Mouse (Mus musculus): Measurements from ENCODE around the gene 4933427D14Rik. TPM values are rescaled to one million over a fixed set of nuclear protein-coding genes. Genes with fewer than 3 reads are reported as not detected.
A peak's percentile ranks its signal among the peaks of the same experiment; 100 is the strongest.

Gene 4933427D14Rik
- total and polyA plus RNA-seq, 2 experiments from 2014 or later, result 14.4 to 17.2 TPM

- Histone ChIP-seq H3K36me3 (ENCODE audit: insufficient read depth, low read length) (no peaks in the 10 kb centered on the region), H3K4me2 (ENCODE audit: low read depth, low read length) (no peak overlapping the region), H3K4me1 (ENCODE audit: insufficient read depth, low read length) (no peaks in the 10 kb centered on the region), H3K4me3 (ENCODE audit: low read length) (no peak overlapping the region), H3K9me3 (ENCODE audit: low read length) (no peaks in the 10 kb centered on the region), H3K9ac (replicated peaks; ENCODE audit: low read length) (no peak overlapping the region), H3K27me3 (ENCODE audit: insufficient read depth, low read length) (no peaks in the 10 kb centered on the region), H3K27ac (no peak overlapping the region)
- WGBS, result 89% methylated on average over 6 of the region's 6 CpGs
- DNase-seq (ENCODE audit: low spot score) (no peak), ATAC-seq (no peak)
- TF ChIP-seq CTCF (IDR thresholded peaks at IDR 0.05; ENCODE audit: low read depth), result no peak
Observed at GRCm38 (mm10) chr11:72120354-72120753, 86.9 kb downstream of the 4933427D14Rik start.

- no peaks in the 10 kb centered on the region for H3K36me3 ChIP-seq (ENCODE audit: insufficient read depth, low read length)
- DNase-seq (ENCODE audit: low spot score), result no peak
Observed at GRCm38 (mm10) chr11:72118630-72119029, 88.6 kb downstream of the 4933427D14Rik start.

GRCm38 (mm10) chr11:72113296-72113695 lies 94.0 kb downstream of the 4933427D14Rik start:
- no peak for DNase-seq (ENCODE audit: low spot score)
- no peak overlapping the region for H3K4me2 ChIP-seq (ENCODE audit: low read depth, low read length)
- no peaks in the 10 kb centered on the region for H3K9me3 ChIP-seq (ENCODE audit: low read length)
- no peak overlapping the region for H3K9ac ChIP-seq (replicated peaks; ENCODE audit: low read length)
- no peak overlapping the region for H3K27ac ChIP-seq
- TF ChIP-seq CTCF (IDR thresholded peaks at IDR 0.05; ENCODE audit: low read depth), result no peak
- H3K27me3 ChIP-seq (ENCODE audit: insufficient read depth, low read length), result no peaks in the 10 kb centered on the region
- H3K36me3 ChIP-seq (ENCODE audit: insufficient read depth, low read length), result no peaks in the 10 kb centered on the region
- ATAC-seq, result no peak
- no peak overlapping the region for H3K4me3 ChIP-seq (ENCODE audit: low read length)
- 56% methylated on average over 4 of the region's 4 CpGs for WGBS
- no peaks in the 10 kb centered on the region for H3K4me1 ChIP-seq (ENCODE audit: insufficient read depth, low read length)

More at GRCm38 (mm10) chr11:72118630-72119029, 88.6 kb downstream of the 4933427D14Rik start:
- Histone ChIP-seq H3K27ac (no peak overlapping the region), H3K9ac (replicated peaks; ENCODE audit: low read length) (no peak overlapping the region), H3K27me3 (ENCODE audit: insufficient read depth, low read length) (no peaks in the 10 kb centered on the region), H3K9me3 (ENCODE audit: low read length) (no peaks in the 10 kb centered on the region), H3K4me1 (ENCODE audit: insufficient read depth, low read length) (no peaks in the 10 kb centered on the region), H3K4me3 (ENCODE audit: low read length) (no peak overlapping the region), H3K4me2 (ENCODE audit: low read depth, low read length) (no peak overlapping the region)
- ATAC-seq, result no peak
- 75% methylated on average over 3 of the region's 3 CpGs for WGBS
- no peak for TF ChIP-seq CTCF (IDR thresholded peaks at IDR 0.05; ENCODE audit: low read depth)

- no peak overlapping the region for H3K27ac ChIP-seq
- no peak for TF ChIP-seq CTCF (IDR thresholded peaks at IDR 0.05; ENCODE audit: low read depth)
- ATAC-seq (no peak), DNase-seq (ENCODE audit: low spot score) (no peak)
- no peak overlapping the region for H3K4me2 ChIP-seq (ENCODE audit: low read depth, low read length)
- no peak overlapping the region for H3K4me3 ChIP-seq (ENCODE audit: low read length)
- no peaks in the 10 kb centered on the region for H3K27me3 ChIP-seq (ENCODE audit: insufficient read depth, low read length)
- H3K36me3 ChIP-seq (ENCODE audit: insufficient read depth, low read length), result no peaks in the 10 kb centered on the region
- no peak overlapping the region for H3K9ac ChIP-seq (replicated peaks; ENCODE audit: low read length)
- 60% methylated on average over 3 of the region's 3 CpGs for WGBS
- no peaks in the 10 kb centered on the region for H3K4me1 ChIP-seq (ENCODE audit: insufficient read depth, low read length)
- no peaks in the 10 kb centered on the region for H3K9me3 ChIP-seq (ENCODE audit: low read length)
Observed at GRCm38 (mm10) chr11:72110726-72111125, 96.5 kb downstream of the 4933427D14Rik start.

- ATAC-seq (no peak), DNase-seq (ENCODE audit: low spot score) (no peak)
- peak overlapping the region; percentile 52 for H3K27ac ChIP-seq
- WGBS, result 62% methylated on average over 8 of the region's 8 CpGs
- no peaks in the 10 kb centered on the region for H3K36me3 ChIP-seq (ENCODE audit: insufficient read depth, low read length)
- TF ChIP-seq CTCF (IDR thresholded peaks at IDR 0.05; ENCODE audit: low read depth), result no peak
- H3K4me1 ChIP-seq (ENCODE audit: insufficient read depth, low read length), result no peaks in the 10 kb centered on the region
- no peak overlapping the region for H3K4me2 ChIP-seq (ENCODE audit: low read depth, low read length)
- H3K9ac ChIP-seq (replicated peaks; ENCODE audit: low read length), result no peak overlapping the region
- H3K9me3 ChIP-seq (ENCODE audit: low read length), result no peaks in the 10 kb centered on the region
- H3K4me3 ChIP-seq (ENCODE audit: low read length), result no peak overlapping the region
- no peaks in the 10 kb centered on the region for H3K27me3 ChIP-seq (ENCODE audit: insufficient read depth, low read length)
Observed at GRCm38 (mm10) chr11:72104223-72104622, 103.0 kb downstream of the 4933427D14Rik start.

Other genes with a start within 250 kb of the 4933427D14Rik start
- 0.07 TPM in 1 of 2 replicates, not detected in the other for gene Aipl1, start 169.9 kb downstream of the 4933427D14Rik start, total RNA-seq (2014; rRNA removed)
- 0.34 and 0.42 TPM in 2 replicates for gene Aipl1, start 169.9 kb downstream of the 4933427D14Rik start, polyA plus RNA-seq (2015; fragmentation: Nextera tagmentation; extraction: Ambion mirVana)
- 18.7 and 22.8 TPM in 2 replicates for gene Pimreg, start 165.4 kb downstream of the 4933427D14Rik start, total RNA-seq (2014; rRNA removed)
- 23.9 and 27.8 TPM in 2 replicates for gene Pimreg, start 165.4 kb downstream of the 4933427D14Rik start, polyA plus RNA-seq (2015; fragmentation: Nextera tagmentation; extraction: Ambion mirVana)
- 25.1 and 26.3 TPM in 2 replicates for gene Pitpnm3, start 71.7 kb downstream of the 4933427D14Rik start, total RNA-seq (2014; rRNA removed)
- 5.8 and 6.1 TPM in 2 replicates for gene Pitpnm3, start 71.7 kb downstream of the 4933427D14Rik start, polyA plus RNA-seq (2015; fragmentation: Nextera tagmentation; extraction: Ambion mirVana)
- 1.7 and 1.8 TPM in 2 replicates for gene Gm43951, start 619 bp downstream of the 4933427D14Rik start, total RNA-seq (2014; rRNA removed)
- gene Gm43951, start 619 bp downstream of the 4933427D14Rik start, polyA plus RNA-seq (2015; fragmentation: Nextera tagmentation; extraction: Ambion mirVana), result 1.2 and 1.4 TPM in 2 replicates
- gene Txndc17, start 88 bp upstream of the 4933427D14Rik start, total RNA-seq (2014; rRNA removed), result 46.6 and 51.2 TPM in 2 replicates
- gene Txndc17, start 88 bp upstream of the 4933427D14Rik start, polyA plus RNA-seq (2015; fragmentation: Nextera tagmentation; extraction: Ambion mirVana), result 161 and 162 TPM in 2 replicates
- gene Med31, start 8.1 kb upstream of the 4933427D14Rik start, total RNA-seq (2014; rRNA removed), result 11.0 and 20.3 TPM in 2 replicates
- 39.5 and 44.5 TPM in 2 replicates for gene Med31, start 8.1 kb upstream of the 4933427D14Rik start, polyA plus RNA-seq (2015; fragmentation: Nextera tagmentation; extraction: Ambion mirVana)
- 5.7 and 8.1 TPM in 2 replicates for gene Slc13a5, start 59.8 kb upstream of the 4933427D14Rik start, total RNA-seq (2014; rRNA removed)
- 6.8 and 7.5 TPM in 2 replicates for gene Slc13a5, start 59.8 kb upstream of the 4933427D14Rik start, polyA plus RNA-seq (2015; fragmentation: Nextera tagmentation; extraction: Ambion mirVana)
- 0.47 and 4.5 TPM in 2 replicates for gene Xaf1, start 94.2 kb upstream of the 4933427D14Rik start, total RNA-seq (2014; rRNA removed)
- gene Xaf1, start 94.2 kb upstream of the 4933427D14Rik start, polyA plus RNA-seq (2015; fragmentation: Nextera tagmentation; extraction: Ambion mirVana), result 5.5 and 10.0 TPM in 2 replicates
- gene Fbxo39, start 107.0 kb upstream of the 4933427D14Rik start, total RNA-seq (2014; rRNA removed), result 0.42 TPM in 1 of 2 replicates, not detected in the other
- gene Fbxo39, start 107.0 kb upstream of the 4933427D14Rik start, polyA plus RNA-seq (2015; fragmentation: Nextera tagmentation; extraction: Ambion mirVana), result not detected in 2 replicates
- 2.3 and 5.1 TPM in 2 replicates for gene Tekt1, start 155.0 kb upstream of the 4933427D14Rik start, total RNA-seq (2014; rRNA removed)
- 8.3 and 9.0 TPM in 2 replicates for gene Tekt1, start 155.0 kb upstream of the 4933427D14Rik start, polyA plus RNA-seq (2015; fragmentation: Nextera tagmentation; extraction: Ambion mirVana)
- gene Smtnl2, start 204.3 kb upstream of the 4933427D14Rik start, total RNA-seq (2014; rRNA removed), result 13.0 and 19.1 TPM in 2 replicates
- 8.7 and 9.7 TPM in 2 replicates for gene Smtnl2, start 204.3 kb upstream of the 4933427D14Rik start, polyA plus RNA-seq (2015; fragmentation: Nextera tagmentation; extraction: Ambion mirVana)
- gene Ggt6, start 228.1 kb upstream of the 4933427D14Rik start, total RNA-seq (2014; rRNA removed), result not detected in 2 replicates
- not detected in 2 replicates for gene Ggt6, start 228.1 kb upstream of the 4933427D14Rik start, polyA plus RNA-seq (2015; fragmentation: Nextera tagmentation; extraction: Ambion mirVana)
- 28.0 and 36.1 TPM in 2 replicates for gene Mybbp1a, start 233.9 kb upstream of the 4933427D14Rik start, total RNA-seq (2014; rRNA removed)
- 61.5 and 68.7 TPM in 2 replicates for gene Mybbp1a, start 233.9 kb upstream of the 4933427D14Rik start, polyA plus RNA-seq (2015; fragmentation: Nextera tagmentation; extraction: Ambion mirVana)